Mouse (Mus musculus) layer of hippocampus, postnatal 36 days (tissue): ENCODE measurements at regions not wholly inside any gene's neighbourhood (a gene's known extent, or its start where the extent isn't known, plus 50 kb on each side); places are given as distances from the start of the nearest gene placed in this dataset.

Experiments used
- DNase-seq, 2 experiments: peaks; one replicate each; pipeline ENCODE4 v3.0.0; 2022

DNA sequence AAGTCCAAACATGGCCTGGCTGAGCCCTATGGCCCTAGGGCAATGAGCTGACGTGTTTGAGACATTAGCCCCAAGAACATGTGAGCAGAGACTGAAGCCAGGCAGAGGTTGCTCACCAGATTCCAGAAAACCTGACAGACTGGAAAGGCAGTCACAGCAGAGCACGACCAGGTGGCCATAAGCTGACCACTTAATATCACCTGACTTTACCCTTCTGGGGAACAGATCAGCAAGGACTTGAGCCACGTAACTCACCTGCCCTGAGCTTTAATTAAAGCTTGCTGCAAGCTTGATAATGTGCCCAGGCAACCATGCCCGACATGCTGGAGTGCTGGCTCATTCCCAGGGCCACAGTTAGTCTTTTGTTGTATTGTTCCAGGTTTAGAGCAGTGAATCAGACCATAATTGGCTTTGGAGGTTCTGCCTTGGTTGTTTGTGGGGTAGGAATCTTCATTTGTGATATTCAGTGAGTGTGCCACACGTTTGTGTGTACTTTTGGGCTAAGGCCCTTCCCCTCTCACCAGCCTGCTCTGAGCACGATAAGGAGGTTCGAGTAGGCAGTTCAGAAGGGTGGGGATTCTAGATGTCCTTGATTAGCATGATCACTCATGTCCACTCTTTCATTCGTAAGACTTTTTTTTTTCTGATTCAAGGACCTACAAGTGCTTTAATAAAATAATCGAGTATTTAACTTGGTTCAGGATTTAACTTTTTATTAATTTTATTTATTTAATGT is 52.1 kb upstream of the Nabp1 start:
- no peak for DNase-seq

GRCm38 (mm10) chr1:51529653-51530052 is 51.4 kb upstream of the Nabp1 start:
- no peak for DNase-seq

DNA sequence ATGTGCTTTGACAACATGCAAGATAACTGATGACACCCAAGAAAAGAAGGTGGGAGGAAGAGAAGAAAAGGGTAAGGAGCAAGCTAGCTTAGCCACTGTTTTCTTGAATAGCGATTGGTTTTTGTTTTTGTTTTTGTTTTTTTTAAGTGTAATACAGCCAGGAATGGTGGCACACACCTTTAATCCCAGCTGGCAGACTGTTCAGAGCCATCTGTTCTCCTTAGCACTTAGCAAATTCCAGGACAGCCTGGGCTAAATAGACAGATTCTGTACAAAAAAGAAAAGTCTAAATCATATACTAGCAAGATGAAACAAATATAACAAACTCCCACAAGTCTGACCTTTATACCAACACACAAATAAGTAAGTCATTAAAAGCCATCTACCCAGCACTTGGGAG is 50.4 kb upstream of the Nabp1 start:
- DNase-seq, result no peak
